Mouse (Mus musculus) CH12.LX (cell line): ENCODE data around the gene Maml2.

ENCODE experiments used
- CHD2 ChIP-seq: IDR thresholded peaks from 2 replicates; pipeline ENCODE4 v1.6.1; 2011; ENCODE audit warnings: low read length, improper control_type of control experiment
- CTCF ChIP-seq, 2 experiments: IDR thresholded peaks in 1 of 2; conservative IDR thresholded peaks in 1 of 2; 2 replicates each; pipeline ENCODE4 v1.5.1; 2011 to 2012; ENCODE audit warnings: low read depth in 2 of 2, low read length in 2 of 2, improper control_type of control experiment in 1 of 2, inconsistent platforms in 1 of 2, mild to moderate bottlenecking in 1 of 2, moderate library complexity in 1 of 2
- EP300 ChIP-seq: IDR thresholded peaks from 2 replicates; pipeline ENCODE4 v1.6.1; 2011; ENCODE audit warnings: low read length, improper control_type of control experiment
- KAT2A ChIP-seq: IDR thresholded peaks from 2 replicates; pipeline ENCODE4 v1.6.1; 2012; ENCODE audit warnings: low read length, improper control_type of control experiment, inconsistent platforms; ENCODE audit not compliant: insufficient replicate concordance
- MAFK ChIP-seq: IDR thresholded peaks from 2 replicates; pipeline ENCODE4 v1.6.1; 2011; ENCODE audit warnings: low read length, improper control_type of control experiment; ENCODE audit not compliant: insufficient replicate concordance
- MXI1 ChIP-seq: IDR thresholded peaks from 2 replicates; pipeline ENCODE4 v1.6.1; 2011; ENCODE audit warnings: mild to moderate bottlenecking, low read depth, low read length, improper control_type of control experiment
- POLR2A ChIP-seq: IDR thresholded peaks from 2 replicates; pipeline ENCODE4 v1.6.1; 2011; ENCODE audit warnings: low read depth, mild to moderate bottlenecking, improper control_type of control experiment, low read length
- RCOR1 ChIP-seq: conservative IDR thresholded peaks from 2 replicates; pipeline ENCODE4 v1.6.1; 2012; ENCODE audit warnings: low read depth, mild to moderate bottlenecking, inconsistent platforms, low read length, improper control_type of control experiment
- TBP ChIP-seq: conservative IDR thresholded peaks from 2 replicates; pipeline ENCODE4 v1.6.1; 2011; ENCODE audit warnings: low read depth, low read length, improper control_type of control experiment
- ZC3H11A ChIP-seq: IDR thresholded peaks from 2 replicates; pipeline ENCODE4 v1.6.1; 2012; ENCODE audit warnings: low read depth, mild to moderate bottlenecking, inconsistent platforms, low read length, improper control_type of control experiment
- ZMIZ1 ChIP-seq: IDR thresholded peaks from 2 replicates; pipeline ENCODE4 v1.6.1; 2012; ENCODE audit warnings: low read depth, mild to moderate bottlenecking, inconsistent platforms, low read length, improper control_type of control experiment
- ZNF384 ChIP-seq: IDR thresholded peaks from 2 replicates; pipeline ENCODE4 v1.6.1; 2012; ENCODE audit warnings: low read depth, low read length, improper control_type of control experiment, inconsistent platforms

GRCm38 (mm10) chr9:13474951-13475350 lies 177.2 kb downstream of the Maml2 start:
- TF ChIP-seq POLR2A (no peak), CTCF (conservative IDR thresholded peaks at IDR 0.05 in 1 of 2, IDR thresholded peaks at IDR 0.05 in 1 of 2; ENCODE audit: low read depth in 2 of 2, low read length in 2 of 2) (no peak), ZNF384 (no peak), RCOR1 (no peak), EP300 (no peak), ZMIZ1 (no peak), TBP (no peak), ZC3H11A (no peak), KAT2A (no peak), MAFK (no peak), MXI1 (no peak), CHD2 (no peak)
